Mouse (Mus musculus) embryonic facial prominence, embryonic 10.5 days (tissue): ENCODE measurements at regions not wholly inside any gene's neighbourhood (a gene's known extent, or its start where the extent isn't known, plus 50 kb on each side); places are given as distances from the start of the nearest gene placed in this dataset.
A peak's percentile ranks its signal among the peaks of the same experiment; 100 is the strongest.

Experiments
- DNase-seq: peaks from one replicate; pipeline ENCODE4 v3.0.0-alpha.2; 2017; ENCODE audit warnings: low spot score
- H3K27ac ChIP-seq: fragments of 300-500 bp; sonication (generic); replicated peaks from 2 replicates; pipeline ENCODE4 v1.5.1; 2016; ENCODE audit warnings: mild to moderate bottlenecking
- H3K27me3 ChIP-seq: fragments of 300-500 bp; sonication (generic); replicated peaks from 2 replicates; pipeline ENCODE4 v1.6.1; 2016; ENCODE audit warnings: low read depth, mild to moderate bottlenecking; ENCODE audit not compliant: poor library complexity, severe bottlenecking
- H3K36me3 ChIP-seq: fragments of 300-500 bp; sonication (generic); replicated peaks from 2 replicates; pipeline ENCODE4 v1.6.1; 2016; ENCODE audit warnings: mild to moderate bottlenecking, moderate library complexity
- H3K4me1 ChIP-seq: fragments of 300-500 bp; sonication (generic); 2 replicates; pipeline ENCODE4 v1.6.1; 2016
- H3K4me3 ChIP-seq: fragments of 300-500 bp; sonication (generic); 2 replicates; pipeline ENCODE4 v1.5.1; 2016; ENCODE audit warnings: mild to moderate bottlenecking, moderate library complexity
- H3K9me3 ChIP-seq: fragments of 300-500 bp; sonication (generic); 2 replicates; pipeline ENCODE4 v1.6.1; 2016; ENCODE audit warnings: mild to moderate bottlenecking
- WGBS: fragments of 180-500 bp; shearing (Covaris S2); methylation state at CpG from one replicate; pipeline ENCODE4 v1.1.7; 2016; 5-methylcytosine and 5-hydroxymethylcytosine counted together

- H3K4me3 ChIP-seq = no peak overlapping the region
- no peaks in the 10 kb centered on the region for H3K27me3 ChIP-seq
- H3K9me3 ChIP-seq = 0 out of 2 replicates have a peak, but pooled peaks cover 4% of the 10 kb centered on the region
- 84% methylated on average over 10 of the region's 10 CpGs for WGBS
- DNase-seq = no peak
- no peaks in the 10 kb centered on the region for H3K36me3 ChIP-seq
- no peak overlapping the region for H3K27ac ChIP-seq
- H3K4me1 ChIP-seq = peaks cover 26% of the 10 kb centered on the region
Observed at GRCm38 (mm10) chr12:73445562-73445961, 100.6 kb downstream of the Tmem30b start.

- no peak for DNase-seq
- H3K27ac ChIP-seq = no peak overlapping the region; the same call in 1 of the 2 replicates
- H3K4me3 ChIP-seq = no peak overlapping the region
- H3K9me3 ChIP-seq = 0 out of 2 replicates have a peak, but pooled peaks cover 3% of the 10 kb centered on the region
- peaks cover 24% of the 10 kb centered on the region for H3K4me1 ChIP-seq
- H3K27me3 ChIP-seq = no peaks in the 10 kb centered on the region
- 65% methylated on average over 10 of the region's 10 CpGs for WGBS
- H3K36me3 ChIP-seq = no peaks in the 10 kb centered on the region
Observed at GRCm38 (mm10) chr12:73445128-73445527, 101.1 kb downstream of the Tmem30b start.

- Histone ChIP-seq H3K27me3 (no peaks in the 10 kb centered on the region), H3K9me3 (no peaks in the 10 kb centered on the region), H3K36me3 (no peaks in the 10 kb centered on the region), H3K4me3 (no peak overlapping the region), H3K27ac (no peak overlapping the region), H3K4me1 (peaks cover 10% of the 10 kb centered on the region)
- 57% methylated on average over 1 of the region's 1 CpGs for WGBS
- DNase-seq = no peak
Observed at GRCm38 (mm10) chr12:73441326-73441725, 104.9 kb downstream of the Tmem30b start.

- Histone ChIP-seq H3K27me3 (no peaks in the 10 kb centered on the region), H3K4me1 (no peaks in the 10 kb centered on the region), H3K36me3 (no peaks in the 10 kb centered on the region), H3K27ac (no peak overlapping the region), H3K4me3 (no peak overlapping the region), H3K9me3 (no peaks in the 10 kb centered on the region)
- WGBS = 88% methylated on average over 10 of the region's 10 CpGs
- DNase-seq = no peak
Observed at GRCm38 (mm10) chr12:73434684-73435083, 111.5 kb downstream of the Tmem30b start.

GRCm38 (mm10) chr12:73432546-73432945 lies 113.6 kb downstream of the Tmem30b start:
- no peaks in the 10 kb centered on the region for H3K27me3 ChIP-seq
- DNase-seq = no peak
- H3K4me1 ChIP-seq = peaks cover 11% of the 10 kb centered on the region
- no peaks in the 10 kb centered on the region for H3K9me3 ChIP-seq
- no peak overlapping the region for H3K4me3 ChIP-seq
- no peaks in the 10 kb centered on the region for H3K36me3 ChIP-seq
- no peak overlapping the region for H3K27ac ChIP-seq
- 90% methylated on average over 5 of the region's 5 CpGs for WGBS

- H3K4me3 ChIP-seq = no peak overlapping the region
- H3K27ac ChIP-seq = peak overlapping the region; percentile 41; the same call in 1 of the 2 replicates
- H3K36me3 ChIP-seq = no peaks in the 10 kb centered on the region
- H3K27me3 ChIP-seq = no peaks in the 10 kb centered on the region
- WGBS = 66% methylated on average over 12 of the region's 12 CpGs
- H3K4me1 ChIP-seq = peaks cover 25% of the 10 kb centered on the region
- no peaks in the 10 kb centered on the region for H3K9me3 ChIP-seq
- peak; percentile 41 for DNase-seq
Observed at GRCm38 (mm10) chr12:73428171-73428570, 118.0 kb downstream of the Tmem30b start.

GRCm38 (mm10) chr12:73424814-73425213 lies 121.4 kb downstream of the Tmem30b start:
- Histone ChIP-seq H3K27me3 (no peaks in the 10 kb centered on the region), H3K27ac (no peak overlapping the region), H3K9me3 (no peaks in the 10 kb centered on the region), H3K4me3 (no peak overlapping the region), H3K4me1 (peaks cover 25% of the 10 kb centered on the region), H3K36me3 (no peaks in the 10 kb centered on the region)
- 69% methylated on average over 7 of the region's 7 CpGs for WGBS
- DNase-seq = no peak

- no peaks in the 10 kb centered on the region for H3K9me3 ChIP-seq
- DNase-seq = no peak
- 63% methylated on average over 3 of the region's 3 CpGs for WGBS
Observed at GRCm38 (mm10) chr12:73417101-73417500, 129.1 kb downstream of the Tmem30b start.

GRCm38 (mm10) chr12:73416367-73416897 lies 129.8 kb downstream of the Tmem30b start:
- Histone ChIP-seq H3K36me3 (no peaks in the 10 kb centered on the region), H3K4me1 (peaks cover 40% of the 10 kb centered on the region), H3K4me3 (no peak overlapping the region), H3K27ac (peak overlapping the region; percentile 63), H3K9me3 (no peaks in the 10 kb centered on the region), H3K27me3 (0 out of 2 replicates have a peak, but pooled peaks cover 5% of the 10 kb centered on the region)
- 38% methylated on average over 16 of the region's 16 CpGs for whole genome bisulfite sequencing
- peak; percentile 57 for DNase-seq

More at GRCm38 (mm10) chr12:73417101-73417500, 129.1 kb downstream of the Tmem30b start:
- Histone ChIP-seq H3K27me3 (0 out of 2 replicates have a peak, but pooled peaks cover 5% of the 10 kb centered on the region), H3K4me1 (peaks cover 40% of the 10 kb centered on the region), H3K36me3 (no peaks in the 10 kb centered on the region), H3K4me3 (no peak overlapping the region), H3K27ac (no peak overlapping the region)

- Histone ChIP-seq H3K27ac (peak overlapping the region; percentile 63), H3K27me3 (0 out of 2 replicates have a peak, but pooled peaks cover 5% of the 10 kb centered on the region), H3K4me1 (peaks cover 40% of the 10 kb centered on the region), H3K36me3 (no peaks in the 10 kb centered on the region), H3K4me3 (no peak overlapping the region), H3K9me3 (no peaks in the 10 kb centered on the region)
- no peak for DNase-seq
- 63% methylated on average over 7 of the region's 7 CpGs for WGBS
Observed at GRCm38 (mm10) chr12:73415856-73416366, 129.3 kb downstream of the Slc38a6 start.

- Histone ChIP-seq H3K27me3 (0 out of 2 replicates have a peak, but pooled peaks cover 5% of the 10 kb centered on the region), H3K4me1 (peaks cover 40% of the 10 kb centered on the region), H3K9me3 (no peaks in the 10 kb centered on the region), H3K36me3 (no peaks in the 10 kb centered on the region), H3K4me3 (no peak overlapping the region), H3K27ac (peak overlapping the region; percentile 2)
- peak; percentile 37 for DNase-seq
- 41% methylated on average over 15 of the region's 15 CpGs for WGBS
Observed at GRCm38 (mm10) chr12:73413439-73414196, 127.0 kb downstream of the Slc38a6 start.

- peak overlapping the region; percentile 57; the same call in 1 of the 2 replicates for H3K27ac ChIP-seq
- H3K4me1 ChIP-seq = peaks cover 40% of the 10 kb centered on the region
- 0 out of 2 replicates have a peak, but pooled peaks cover 2% of the 10 kb centered on the region for H3K27me3 ChIP-seq
Observed at GRCm38 (mm10) chr12:73412500-73412899, 125.9 kb downstream of the Slc38a6 start.

More at GRCm38 (mm10) chr12:73412500-73412899, 125.9 kb downstream of the Slc38a6 start:
- H3K9me3 ChIP-seq = no peaks in the 10 kb centered on the region
- DNase-seq = no peak
- H3K36me3 ChIP-seq = no peaks in the 10 kb centered on the region
- no peak overlapping the region for H3K4me3 ChIP-seq
- WGBS = 57% methylated on average over 4 of the region's 4 CpGs
